Mouse (Mus musculus): ENCODE measurements around the gene Lrrc34.

Lrrc34 gene

DNA sequence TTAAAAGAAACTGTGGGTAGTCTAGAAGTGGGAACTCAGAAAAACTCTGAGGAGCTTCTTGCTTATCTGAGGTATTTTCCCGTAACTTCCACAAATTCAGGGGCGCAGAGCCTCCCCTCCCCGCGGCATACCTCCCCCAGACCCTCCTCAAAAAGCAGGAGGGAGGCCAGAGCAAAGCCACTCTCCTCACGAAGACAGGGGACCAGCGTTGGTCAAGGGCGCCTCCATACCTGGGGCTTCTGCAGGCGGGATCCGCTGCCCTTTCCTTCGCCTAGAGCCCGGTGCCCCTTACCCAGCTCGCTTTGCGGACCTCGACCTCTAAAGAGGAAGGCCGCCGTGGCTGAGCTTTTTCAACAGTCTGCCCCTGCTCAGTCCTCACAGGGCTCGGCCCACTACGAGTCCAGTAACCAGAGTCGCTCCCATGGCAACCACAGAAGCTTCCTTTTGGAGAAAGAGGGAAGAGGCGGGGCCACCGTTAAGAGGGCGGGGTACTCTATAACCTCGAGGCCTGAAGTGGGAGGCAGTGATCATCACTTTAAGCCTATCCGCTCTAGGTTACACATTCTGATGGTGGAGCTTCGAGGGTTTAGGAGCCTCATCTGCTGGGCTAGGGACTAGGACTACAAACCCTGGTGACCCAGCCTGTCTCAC, at the start of gene Lrrc34:
Lrrc34 (minus strand) TSS at position 430 of the 651 bp plus-strand sequence.
- peak; percentile 29 for DNase-seq (ENCODE audit: low spot score)

DNA sequence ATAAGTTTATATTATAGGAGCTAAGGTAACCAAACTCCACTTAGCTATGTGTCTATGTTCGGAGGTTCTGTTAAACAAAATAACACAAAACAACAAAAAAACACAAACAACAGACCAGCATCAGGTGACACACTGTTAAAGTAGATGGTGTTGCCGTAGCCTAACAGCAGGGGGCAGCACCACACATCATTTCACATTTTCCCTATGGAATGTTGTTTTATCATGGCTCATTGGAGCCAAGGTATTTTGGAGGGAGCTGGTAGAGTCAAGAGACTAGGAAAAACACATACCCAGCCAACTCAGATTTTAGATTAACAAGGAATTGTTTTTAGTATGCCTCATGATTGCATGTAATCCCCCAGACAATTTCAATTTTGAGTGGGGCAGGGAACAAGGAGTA, 48.7 kb upstream of the Lrrc34 start:
- DNase-seq (ENCODE audit: low spot score), result no peak

DNA sequence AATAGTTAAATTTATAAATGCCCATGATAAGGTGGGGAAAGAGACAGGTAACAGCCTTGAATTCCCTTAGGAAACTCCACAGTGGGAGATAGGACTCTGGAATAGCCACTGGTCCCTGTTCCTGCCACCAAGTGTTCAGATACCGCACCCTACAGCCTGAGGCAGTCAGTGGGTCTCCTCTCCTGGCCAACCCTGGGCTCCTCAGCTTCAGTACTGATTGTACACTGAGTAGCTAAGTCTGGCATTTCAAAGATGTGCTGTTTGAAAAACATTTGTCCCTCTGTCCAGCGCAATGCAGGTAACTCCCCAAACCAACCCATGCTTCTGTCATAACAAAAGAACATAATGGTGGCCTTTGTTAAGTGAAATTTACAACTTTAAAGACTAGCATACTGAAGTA, 48.0 kb upstream of the Lrrc34 start:
- DNase-seq (ENCODE audit: low spot score), result no peak

DNA sequence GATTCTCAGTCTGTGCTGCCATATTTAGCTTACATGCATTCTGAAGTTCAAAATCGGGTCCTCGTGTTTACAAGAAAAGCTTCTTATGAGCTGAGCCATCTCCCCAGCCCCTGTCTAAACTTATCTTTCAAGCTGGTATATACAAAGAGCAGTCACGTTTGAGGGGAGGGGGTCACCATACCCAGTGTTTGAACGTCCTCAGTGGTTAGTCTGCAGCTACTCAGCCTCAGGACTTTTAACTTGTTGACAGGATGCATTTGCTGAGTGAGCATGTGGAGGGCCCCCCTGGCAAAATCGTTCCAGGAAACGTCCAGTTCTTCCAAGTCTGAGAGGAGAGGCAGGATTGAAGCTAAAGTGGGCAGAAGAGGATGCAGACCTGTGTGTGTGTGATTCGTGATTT, 43.3 kb upstream of the Lrrc34 start:
- DNase-seq (ENCODE audit: low spot score), result no peak

DNA sequence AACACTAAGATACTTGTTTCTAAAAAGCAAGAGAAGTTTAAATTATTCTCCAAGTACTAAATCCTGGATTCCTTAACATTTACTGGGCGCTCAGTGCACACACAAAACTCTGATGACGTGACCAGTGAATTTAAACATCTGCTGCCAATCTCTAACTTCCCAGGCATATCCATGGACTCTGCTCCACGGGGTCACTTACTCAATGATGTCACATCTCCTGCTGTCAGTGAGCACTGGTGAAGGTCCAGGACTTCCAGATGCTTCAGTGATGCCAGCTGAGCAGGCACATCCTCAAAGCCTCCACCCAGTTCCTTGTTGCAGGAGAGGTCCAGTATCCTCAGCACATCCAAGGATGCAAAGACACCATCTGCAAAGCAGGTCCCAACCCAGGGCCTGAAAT, 39.5 kb upstream of the Lrrc34 start:
- no peak for DNase-seq (ENCODE audit: low spot score)

DNA sequence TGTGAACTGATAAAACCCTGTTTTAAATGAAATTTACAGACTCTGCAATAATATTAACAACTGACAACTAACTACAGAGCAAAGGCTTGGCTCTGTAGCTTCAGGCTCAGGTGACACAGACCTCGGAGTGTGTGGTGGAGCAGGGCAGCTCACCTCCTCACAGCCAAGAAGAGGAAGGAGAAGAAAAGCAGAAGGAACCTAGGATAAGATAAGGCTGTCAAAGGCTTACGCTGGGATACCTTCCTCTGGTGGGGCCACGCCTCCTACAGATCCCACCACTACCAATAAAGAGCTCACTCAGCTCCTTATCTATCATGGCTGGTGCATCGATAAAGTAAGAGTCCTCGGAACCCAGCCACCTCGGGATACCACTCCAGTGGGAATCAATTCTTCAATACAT, 35.5 kb upstream of the Lrrc34 start:
- DNase-seq (ENCODE audit: low spot score), result no peak

DNA sequence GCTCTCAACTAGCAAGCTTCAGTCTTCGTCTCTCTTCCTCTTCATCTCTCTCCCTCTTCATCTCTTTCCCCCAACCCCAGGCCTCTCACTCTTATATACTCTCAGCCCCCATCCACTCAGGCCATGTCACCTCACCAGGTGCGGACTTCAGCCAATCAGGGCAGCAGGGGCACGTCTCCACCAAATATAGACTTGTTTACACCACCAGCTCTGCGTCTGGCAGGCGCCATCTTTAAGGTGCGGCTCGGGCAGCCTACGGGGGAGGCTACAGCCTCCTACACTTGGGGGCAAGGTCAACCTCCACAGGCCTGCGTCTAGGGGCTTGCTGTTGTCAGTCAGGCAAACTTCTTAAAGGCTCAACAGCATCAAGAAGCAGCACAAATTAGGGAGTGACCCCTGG, 10.8 kb upstream of the Lrrc34 start:
- no peak for DNase-seq (ENCODE audit: low spot score)

DNA sequence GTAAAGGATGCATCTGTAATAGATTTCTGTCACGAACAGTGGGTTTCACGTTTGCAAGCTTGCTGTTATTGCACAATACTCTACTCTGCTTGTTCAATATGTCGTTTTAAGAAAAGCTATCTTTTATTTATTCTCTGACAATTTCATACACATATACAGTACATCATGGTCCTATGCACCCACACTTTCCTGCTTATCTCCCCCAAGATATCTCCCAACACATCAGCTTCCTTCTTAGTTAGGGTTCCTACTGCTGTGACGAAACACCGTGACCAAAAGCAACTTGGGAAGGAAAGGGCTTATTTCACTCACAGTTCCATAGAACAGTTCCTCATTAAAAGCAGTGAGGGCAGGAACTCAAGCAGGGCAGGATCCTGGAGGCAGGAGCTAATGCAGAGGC, 8.3 kb upstream of the Lrrc34 start:
- no peak for DNase-seq (ENCODE audit: low spot score)

DNA sequence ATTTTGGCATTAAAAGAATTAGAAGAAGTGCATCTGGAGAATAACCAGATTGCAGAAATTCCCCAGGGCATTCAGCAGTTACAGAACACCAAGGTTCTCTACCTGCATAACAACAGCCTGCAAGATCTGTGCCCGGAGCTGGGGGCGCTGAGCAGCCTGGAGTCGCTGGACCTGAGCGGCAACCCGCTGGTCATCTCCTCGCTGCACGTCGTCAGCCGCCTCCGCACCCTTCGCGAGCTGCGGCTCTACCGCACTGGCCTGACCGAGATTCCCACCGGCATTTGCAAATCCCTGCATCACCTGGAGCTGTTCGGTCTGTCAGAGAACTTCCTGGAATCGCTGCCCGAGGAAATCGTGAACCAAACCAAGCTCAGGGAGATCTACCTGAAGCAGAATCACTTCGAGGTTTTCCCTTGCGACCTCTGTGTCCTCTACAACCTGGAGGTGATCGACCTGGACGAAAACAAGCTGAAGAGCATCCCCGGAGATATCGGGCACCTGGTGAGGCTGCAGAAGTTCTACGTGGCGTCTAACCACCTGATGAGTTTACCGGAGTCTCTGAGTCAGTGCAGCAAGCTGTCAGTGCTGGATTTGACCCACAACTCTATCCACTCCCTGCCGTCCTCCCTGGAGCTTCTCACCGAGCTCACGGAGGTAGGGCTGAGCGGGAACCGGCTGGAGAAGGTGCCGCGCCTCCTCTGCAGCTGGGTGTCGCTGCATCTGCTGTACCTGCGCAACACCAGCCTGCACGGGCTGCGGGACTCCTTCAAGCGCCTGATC, 2.6 kb upstream of the Lrrc34 start:
- DNase-seq (ENCODE audit: low spot score), result no peak

DNA sequence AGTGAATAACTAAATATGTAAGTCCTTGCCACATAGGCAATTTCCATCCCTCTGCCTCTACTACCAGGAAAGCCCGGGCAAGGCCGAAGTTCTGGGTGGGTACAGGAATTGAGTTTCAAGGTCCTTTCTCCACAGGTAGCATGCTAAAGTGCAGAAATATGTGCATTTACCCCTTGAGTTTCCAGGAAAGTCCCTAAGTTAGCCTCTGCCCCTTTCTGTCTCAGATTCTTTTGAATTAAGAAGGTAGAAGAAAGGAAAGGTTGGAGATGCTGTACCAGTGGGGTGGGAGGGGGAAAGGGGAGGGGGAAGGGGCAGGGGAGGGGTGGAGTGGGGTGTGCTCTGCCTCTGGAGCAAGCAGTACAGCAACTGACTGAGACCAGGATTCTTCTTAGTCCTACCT, 797 bp upstream of the Lrrc34 start:
- no peak for DNase-seq (ENCODE audit: low spot score)

DNA sequence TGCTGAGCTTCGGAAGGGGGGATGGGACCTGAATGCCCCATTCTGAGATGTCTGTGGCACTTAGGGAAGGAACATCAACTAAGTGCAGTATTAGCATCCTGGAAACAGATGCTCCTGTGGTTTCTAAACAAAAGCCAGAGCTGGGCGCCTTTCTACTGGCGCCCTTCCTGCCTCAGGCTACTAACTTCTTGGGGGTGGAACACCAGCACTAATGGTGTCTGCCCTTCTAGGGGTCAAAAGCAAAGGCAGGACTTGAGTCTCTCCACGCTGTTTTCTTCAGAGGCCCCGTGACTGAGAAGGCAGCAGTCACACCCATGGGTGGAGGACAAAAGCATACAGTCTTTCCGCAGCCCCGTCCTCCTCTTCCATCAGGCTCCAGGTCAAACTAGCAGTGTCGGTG, 908 bp downstream of the Lrrc34 start:
- no peak for DNase-seq (ENCODE audit: low spot score)

DNA sequence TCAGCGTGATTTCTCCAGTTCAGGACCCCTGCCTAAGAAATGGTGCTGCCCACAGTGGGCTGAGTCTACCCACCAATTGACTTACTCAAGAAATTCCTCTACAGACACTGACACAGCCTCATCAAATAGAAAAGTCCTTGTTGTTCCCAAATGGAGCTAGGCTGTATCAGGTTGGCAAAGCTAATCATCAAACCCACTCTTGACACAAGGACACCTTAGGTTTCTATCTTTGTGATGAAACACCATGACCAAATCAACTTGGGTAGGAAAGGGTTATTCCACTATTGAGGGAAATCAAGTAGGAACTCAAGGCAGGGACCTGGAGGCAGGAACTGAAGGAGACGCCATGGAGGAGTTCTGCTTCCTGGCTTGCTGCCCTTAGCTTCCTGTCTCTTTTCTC, 3.5 kb downstream of the Lrrc34 start, which contains the start of gene Lrriq4:
Lrriq4 (plus strand) TSS at position 301 of the 400 bp plus-strand sequence.
- DNase-seq (ENCODE audit: low spot score), result no peak

DNA sequence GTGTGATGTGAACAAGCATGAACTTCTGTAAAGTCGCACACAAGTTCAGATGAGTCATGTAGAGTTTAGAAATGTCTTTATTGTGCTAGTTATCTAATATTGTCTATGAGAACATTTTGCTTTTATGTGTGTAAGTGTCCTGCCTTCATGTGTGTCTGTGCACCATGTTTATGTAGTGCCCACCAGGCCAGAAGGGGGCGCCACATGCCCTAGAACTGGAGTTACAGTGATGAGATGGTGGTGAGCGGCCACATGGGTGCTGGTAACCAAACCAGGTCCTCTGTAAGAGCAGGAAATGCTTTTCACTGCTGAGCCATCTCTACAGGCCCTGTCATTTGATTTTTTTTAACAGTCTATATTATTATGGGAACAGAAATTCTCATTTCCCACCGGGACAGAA, 12.0 kb downstream of the Lrrc34 start:
- no peak for DNase-seq (ENCODE audit: low spot score)

DNA sequence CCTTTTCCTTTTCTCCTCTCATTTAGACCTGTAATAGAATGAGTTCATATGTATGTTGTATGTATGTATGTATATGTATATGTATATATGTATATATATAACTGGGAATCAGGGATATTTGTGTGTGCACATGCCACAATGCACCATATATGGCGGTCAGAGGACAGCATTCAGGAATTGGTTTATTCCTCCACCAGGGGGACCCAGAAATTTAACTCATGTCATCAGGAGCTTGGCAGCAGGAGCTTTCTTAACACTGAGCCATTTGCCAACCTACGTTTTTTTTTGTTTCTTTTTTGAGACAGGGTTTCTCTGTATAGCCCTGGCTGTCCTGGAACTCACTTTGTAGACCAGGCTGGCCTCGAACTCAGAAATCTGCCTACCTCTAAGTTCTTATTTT, 14.0 kb downstream of the Lrrc34 start:
- no peak for DNase-seq (ENCODE audit: low spot score)

DNA sequence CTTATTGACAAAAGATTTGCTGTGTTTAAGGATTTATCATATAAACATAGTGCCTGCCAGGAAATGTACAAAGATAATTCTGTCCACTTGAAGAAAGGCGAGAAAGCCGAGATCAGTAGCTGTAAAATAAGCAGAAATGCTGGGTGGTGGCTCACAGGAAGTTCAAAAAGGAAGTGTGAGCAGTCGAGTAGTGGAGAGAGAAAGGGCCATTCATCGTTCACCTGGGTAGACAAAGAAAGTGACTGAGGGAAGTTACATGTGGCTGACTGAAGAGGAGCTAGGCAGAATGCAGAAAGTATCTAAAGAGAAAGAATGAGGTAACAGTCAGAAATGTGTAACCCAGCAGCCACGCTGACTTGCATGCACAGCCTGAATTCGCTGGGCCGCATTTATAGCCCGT, 27.5 kb downstream of the Lrrc34 start:
- no peak for DNase-seq (ENCODE audit: low spot score)

DNA sequence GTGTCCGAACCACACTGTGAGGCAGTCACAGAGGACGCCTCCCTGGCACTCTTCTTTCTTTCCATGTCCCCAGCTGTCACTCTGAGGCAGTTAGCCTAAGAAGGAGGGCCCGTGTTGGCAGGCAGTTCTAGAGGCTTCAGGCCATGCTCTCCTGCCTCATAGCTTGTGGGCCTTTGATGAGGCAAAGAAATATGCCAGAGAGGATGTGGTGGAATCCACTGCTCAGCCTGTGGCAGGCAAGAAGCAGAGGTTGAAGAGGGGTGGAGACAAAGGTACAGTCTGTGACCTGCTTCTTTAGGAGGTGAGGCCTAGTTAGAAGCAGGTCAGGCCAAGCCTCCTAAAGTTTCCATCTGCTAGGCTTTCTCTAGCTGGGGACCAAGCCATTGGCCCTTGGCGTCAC, 36.7 kb downstream of the Lrrc34 start:
- DNase-seq (ENCODE audit: low spot score), result no peak

DNA sequence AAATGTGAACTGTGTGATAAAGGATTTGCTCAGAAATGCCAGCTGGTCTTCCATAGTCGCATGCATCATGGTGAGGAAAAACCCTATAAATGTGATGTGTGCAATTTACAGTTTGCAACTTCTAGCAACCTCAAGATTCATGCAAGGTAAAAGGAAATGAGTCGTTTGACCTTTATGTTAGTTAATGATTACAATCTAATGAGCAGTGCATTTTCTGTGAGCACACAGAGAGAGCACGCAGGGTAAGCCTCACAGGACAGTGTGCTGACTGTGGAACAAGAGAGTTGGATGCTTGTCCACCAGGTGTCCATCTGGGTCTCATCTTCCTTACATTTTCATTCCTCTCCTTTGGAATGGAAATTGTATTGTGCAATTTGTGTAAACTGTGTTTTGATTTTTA, 38.7 kb downstream of the Lrrc34 start:
- no peak for DNase-seq (ENCODE audit: low spot score)

DNA sequence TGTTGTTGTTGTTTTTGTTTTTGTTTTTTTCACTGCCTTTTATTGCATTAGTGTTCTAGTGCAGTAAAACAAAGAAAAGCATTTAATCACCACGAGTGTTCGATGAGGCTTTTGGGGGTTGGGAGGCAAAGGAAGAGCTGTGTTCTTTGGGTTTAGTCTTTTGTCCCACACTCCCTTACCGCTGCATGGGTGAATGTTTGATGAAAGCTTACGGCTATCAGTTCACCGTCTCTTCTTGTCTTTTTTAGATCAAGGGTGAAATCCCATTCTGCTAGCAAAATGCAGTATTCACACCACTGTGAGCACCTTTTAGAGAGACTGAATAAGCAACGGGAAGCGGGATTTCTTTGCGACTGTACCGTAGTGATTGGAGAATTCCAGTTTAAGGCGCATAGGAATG, 44.4 kb downstream of the Lrrc34 start:
- no peak for DNase-seq (ENCODE audit: low spot score)

DNA sequence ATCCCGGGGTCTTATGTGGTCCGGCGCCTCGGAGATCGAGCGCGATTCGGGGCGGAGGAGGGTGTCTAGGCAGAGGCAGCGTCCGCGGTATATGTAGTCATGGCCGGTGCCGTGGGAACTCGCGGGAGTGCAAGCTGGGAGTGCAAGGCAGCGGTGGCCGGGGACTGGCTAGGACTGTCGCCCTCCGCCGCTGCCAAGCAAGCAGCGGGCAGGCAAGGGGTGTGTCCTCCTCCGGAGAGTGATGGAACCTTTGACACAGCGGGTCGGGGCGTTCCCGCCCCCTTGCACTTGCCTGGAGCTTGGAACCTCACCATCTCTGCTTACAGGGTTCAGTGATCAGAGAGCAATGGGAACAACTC, 45.0 kb downstream of the Lrrc34 start:
- peak; percentile 43 for DNase-seq (ENCODE audit: low spot score)

DNA sequence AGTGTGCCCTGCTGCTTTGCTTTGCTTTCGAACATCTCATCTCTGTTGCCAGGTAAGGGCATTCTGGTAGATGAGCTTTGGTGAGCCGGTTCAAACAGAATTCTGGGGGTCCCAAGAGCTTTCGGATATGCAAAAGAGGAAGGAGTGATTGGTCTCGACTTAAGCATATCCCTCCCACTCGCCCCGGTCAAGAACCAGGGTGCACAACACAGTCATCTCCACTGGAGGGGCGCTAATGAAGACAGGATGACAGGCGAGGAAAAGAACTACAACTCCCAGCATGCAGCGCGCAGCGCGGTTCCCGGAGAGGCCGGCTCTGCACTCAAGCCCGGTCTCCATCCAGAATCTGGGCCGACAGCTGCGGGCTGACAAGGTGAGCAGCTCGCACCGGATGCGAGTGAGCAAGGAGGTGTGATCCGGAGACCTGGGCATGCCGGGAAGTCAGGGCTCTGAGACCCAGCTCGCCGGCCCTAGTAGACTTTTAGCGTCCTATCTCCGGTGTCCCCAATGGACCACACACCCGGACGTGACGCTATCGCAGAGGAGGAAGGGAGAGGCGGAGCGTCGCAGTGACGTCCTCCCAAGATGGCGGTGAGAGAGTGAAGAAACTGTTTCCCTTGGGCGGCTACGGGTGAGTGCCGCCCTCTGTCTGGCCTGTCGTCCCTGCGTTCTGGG, 45.5 kb downstream of the Lrrc34 start, which contains the start of gene Mynn:
Mynn (plus strand) TSS at position 1 of the 675 bp plus-strand sequence.
- peak; percentile 89 for DNase-seq (ENCODE audit: low spot score)

DNA sequence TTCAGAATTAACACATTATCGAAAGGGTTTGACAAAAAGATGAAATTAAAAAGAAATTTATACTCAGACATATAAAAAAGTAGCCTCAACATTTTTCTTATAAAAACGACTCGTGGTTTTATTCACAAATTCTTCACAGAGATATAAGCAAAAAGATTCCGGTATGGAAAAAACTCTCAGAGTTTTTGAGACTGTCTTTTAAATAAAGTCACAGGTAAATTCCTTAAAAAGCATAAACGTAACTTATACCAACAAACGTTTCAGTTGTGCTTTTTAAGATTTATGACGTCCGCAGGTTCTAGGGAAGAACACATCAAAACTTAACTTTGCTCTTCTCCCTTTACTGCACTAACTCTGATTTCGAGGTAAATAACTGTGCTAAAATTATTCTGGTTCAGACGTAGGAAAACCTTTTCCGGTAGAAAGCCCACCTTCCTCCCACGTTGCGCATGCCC, 46.0 kb downstream of the Lrrc34 start:
- DNase-seq (ENCODE audit: low spot score), result no peak

DNA sequence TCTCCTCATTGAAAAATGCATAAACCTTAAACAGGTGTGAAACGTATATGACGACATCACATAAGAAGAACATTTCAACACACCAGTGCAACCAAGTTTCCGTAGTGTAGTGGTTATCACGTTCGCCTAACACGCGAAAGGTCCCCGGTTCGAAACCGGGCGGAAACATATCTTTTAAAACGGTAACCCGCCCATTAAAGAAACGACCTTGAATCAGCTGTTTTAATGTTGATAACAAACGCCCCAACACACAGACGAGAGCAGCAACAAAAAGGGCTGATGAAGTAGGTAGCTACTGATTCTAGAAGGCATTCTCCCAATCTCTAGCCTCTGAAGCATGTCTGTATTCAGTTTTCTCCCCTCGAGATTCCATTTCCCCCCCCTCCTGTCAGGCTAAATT, 46.5 kb downstream of the Lrrc34 start:
- DNase-seq (ENCODE audit: low spot score), result peak; percentile 52

DNA sequence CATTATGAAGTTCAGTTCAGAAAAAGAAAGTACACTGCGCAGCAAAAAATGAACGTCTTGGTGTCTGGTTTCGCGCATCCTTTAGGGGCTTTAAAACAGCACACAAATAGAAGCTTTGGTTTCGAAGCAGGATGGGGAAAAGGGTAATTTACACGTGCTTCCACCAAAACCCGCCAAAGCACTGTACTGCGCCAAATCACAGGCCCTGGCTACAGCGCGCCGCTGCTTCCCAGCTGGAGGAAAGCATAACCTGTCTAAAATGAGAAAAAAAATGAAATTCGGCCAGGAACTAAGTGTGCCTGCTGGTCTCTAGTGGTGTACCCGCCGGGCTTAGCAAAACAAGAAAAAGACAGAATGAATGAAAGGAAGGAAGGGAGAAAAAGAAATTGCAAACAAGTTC, 47.0 kb downstream of the Lrrc34 start:
- no peak for DNase-seq (ENCODE audit: low spot score)
